Mouse (Mus musculus) heart, postnatal 0 days (tissue): ENCODE results near the gene Ppt2.

Experiments
- CTCF ChIP-seq: IDR thresholded peaks from 2 replicates; pipeline ENCODE4 v1.5.1; 2016; ENCODE audit warnings: antibody characterized with exemption, control low read depth, low read depth
- EP300 ChIP-seq: IDR thresholded peaks from 2 replicates; pipeline ENCODE4 v1.6.1; 2016; ENCODE audit warnings: antibody characterized with exemption, low read depth

DNA sequence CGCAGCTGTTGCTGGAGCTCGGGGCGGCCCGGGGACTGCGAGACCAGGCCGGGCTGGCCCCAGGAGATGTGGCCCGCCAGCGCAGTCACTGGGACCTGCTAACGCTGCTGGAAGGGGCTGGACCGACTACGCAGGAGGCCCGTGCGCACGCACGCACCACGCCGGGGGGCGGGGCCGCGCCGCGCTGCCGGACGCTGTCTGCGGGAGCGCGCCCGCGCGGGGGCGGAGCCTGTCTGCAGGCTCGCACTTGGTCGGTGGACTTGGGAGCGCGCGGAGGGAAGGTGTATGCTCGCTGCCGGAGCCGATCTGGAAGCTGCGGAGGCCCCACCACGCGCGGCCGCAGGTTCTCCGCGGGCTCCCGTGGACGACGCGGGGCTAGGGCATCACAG is 40.9 kb downstream of the Ppt2 start:
- TF ChIP-seq CTCF (no peak), EP300 (no peak)
